Mouse (Mus musculus) left cerebral cortex, adult 18-20 months (tissue): ENCODE measurements around the gene Golga4. TPM values are rescaled to one million over a fixed set of nuclear protein-coding genes. Genes with fewer than 3 reads are reported as not detected.

Experiments
- DNase-seq, 2 experiments: peaks; one replicate each; pipeline ENCODE4 v3.0.0; 2021 to 2022; ENCODE audit warnings: low spot score in 2 of 2, mixed read lengths in 1 of 2
- total RNA-seq, 2 experiments: library from RNA; stranded (reverse); gene quantifications; 2 replicates each; pipeline ENCODE4 v1.2.3; 2021

Gene Golga4
- total RNA-seq, 2 experiments from 2014 or later, result 89.1 to 105 TPM

DNA sequence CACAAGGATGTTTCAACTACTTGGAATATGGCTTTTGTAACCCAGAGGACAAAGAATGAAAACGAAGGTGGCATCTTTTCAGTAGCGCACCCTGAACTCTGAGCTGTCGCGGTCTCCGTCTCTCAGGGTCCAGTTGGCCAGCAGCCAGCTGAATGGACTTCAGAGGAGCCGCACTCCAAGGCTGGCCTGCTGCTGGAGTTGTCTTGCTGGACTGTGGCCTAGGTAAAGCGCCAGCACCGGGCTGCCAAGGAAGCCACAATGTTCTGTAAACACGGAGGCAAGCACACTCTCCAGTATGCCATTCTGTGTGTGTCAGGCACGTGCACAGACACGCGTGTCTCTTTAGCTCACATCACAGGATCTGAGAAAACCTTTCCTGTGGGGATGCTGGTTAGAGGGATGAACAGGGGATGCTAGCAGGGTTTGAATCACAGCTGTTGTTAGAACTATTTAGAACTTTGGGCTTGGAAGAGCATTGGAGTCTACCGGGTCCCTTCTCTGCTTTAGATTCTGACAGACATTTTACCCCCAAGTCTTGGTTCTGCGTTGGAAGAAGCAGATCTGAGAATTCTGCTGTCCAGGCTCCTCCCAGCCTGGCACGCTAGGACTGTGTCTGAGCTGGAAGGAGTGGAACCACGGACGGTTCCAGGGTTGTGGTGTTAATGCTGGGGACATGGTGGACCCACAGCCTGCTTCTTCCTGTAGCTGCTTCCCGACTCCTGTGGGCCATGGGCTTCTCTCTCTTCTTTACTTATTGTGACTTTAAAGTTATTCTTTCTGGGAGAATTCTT is 116.5 kb downstream of the Golga4 start:
- DNase-seq, result no peak

DNA sequence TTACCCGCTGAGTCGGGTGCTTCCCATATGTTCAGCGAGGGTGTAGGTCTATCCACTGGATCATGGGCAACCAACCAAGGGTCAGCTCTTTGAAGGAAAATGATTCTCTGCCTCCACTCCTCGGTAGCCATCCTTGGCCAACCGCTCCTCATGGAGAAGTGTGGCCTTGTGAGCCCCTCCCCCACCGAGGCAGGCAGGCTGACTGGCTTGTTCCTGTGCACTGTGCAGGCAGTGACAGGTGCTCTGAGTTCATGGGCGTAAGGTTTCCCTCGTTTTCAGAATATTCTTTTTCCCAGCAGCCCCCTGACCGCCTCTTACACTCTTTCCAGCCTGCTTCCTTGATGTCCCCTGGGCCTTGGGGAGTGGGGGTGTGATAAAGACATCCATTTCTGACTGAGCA is 117.4 kb downstream of the Golga4 start:
- no peak for DNase-seq

DNA sequence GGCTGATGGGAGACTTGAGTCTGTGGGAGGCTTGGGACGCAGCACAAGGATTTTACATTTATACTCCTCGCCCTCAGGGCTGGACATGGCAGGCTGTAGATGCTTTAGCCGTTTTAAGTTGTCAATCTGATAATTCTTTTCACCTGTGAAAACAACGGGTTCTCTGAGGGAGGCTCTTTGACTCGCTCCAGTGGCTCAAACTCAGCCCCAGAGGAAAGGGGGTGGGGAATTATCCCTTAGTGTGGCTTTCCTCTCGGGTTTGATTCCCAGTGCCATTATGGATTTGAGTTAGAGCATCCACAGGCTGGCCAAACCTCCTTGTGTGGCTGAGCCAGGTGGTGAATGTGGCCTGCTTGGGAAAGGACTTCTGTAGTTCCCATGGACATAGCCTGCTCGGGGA is 118.1 kb downstream of the Golga4 start:
- DNase-seq, result no peak

DNA sequence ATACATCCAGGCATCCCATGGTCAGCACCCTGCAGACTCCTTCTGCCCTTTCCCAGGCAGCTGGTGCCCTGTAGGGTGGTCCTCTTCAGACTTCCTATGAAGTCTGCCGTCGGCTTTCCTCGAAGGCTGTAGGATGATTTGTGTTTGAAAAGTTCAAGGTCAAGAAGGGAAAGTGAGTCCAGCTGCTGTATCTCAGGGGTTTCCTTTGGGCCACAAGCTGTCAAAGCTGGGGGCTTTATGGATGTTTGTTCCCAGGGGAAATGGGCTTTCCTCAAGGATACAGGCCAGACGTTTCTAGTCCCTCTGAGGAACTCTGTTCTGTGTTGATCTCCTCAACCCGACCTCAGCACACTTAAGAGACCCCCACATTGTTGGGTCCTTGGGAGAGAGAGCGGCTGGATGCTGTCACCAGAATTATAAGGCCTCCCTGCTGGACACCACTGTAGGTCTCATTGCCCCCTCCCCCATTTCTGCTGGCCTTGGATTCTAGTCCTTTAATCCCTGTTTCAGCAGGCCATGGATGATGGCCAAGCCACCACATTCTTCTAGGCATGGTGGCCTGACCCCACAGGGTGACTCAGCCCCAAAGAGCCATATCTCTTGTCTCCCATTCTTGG is 123.8 kb downstream of the Golga4 start:
- DNase-seq, result no peak

Other genes starting within 250 kb of the Golga4 start
- gene Eomes, start 28.1 kb upstream of the Golga4 start, total RNA-seq, result under 1 TPM in 1 of 2 experiments, not detected in 1; 0.09 TPM
- 1 to 10 TPM; 5.6 to 7.5 TPM for gene Itga9, start 100.4 kb downstream of the Golga4 start, total RNA-seq